Mouse (Mus musculus): ENCODE results near the gene Cbln3. TPM values are rescaled to one million over a fixed set of nuclear protein-coding genes. Genes with fewer than 3 reads are reported as not detected.

Cbln3 gene
- polyA plus RNA-seq, 1 experiment from 2014 or later, result 0.16 TPM

DNA sequence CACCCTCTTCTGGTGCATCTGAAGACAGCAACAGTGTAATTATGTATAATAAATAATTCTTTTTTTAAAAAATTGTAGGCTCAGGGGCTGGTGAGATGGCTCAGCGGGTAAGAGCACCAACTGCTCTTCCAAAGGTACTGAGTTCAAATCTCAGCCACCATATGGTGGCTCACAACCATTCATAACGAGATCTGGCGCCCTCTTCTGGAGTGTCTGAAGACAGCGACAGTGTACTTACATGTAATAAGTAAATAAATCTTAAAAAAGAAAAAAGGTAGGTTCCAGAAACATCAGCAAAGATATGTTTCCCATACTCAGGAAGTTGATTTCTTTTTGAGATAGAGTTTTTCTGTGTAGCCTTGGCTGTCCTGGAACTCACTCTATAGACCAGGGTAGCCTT lies 41.4 kb downstream of the Cbln3 start:
- Histone ChIP-seq H3K9ac (ENCODE audit: low read depth, low read length) (no peak overlapping the region), H3K36me3 (ENCODE audit: control insufficient read depth, insufficient read depth) (no peaks in the 10 kb centered on the region), H3K4me1 (replicated peaks; ENCODE audit: control insufficient read depth, insufficient read depth, low read length) (no peaks in the 10 kb centered on the region), H3K27me3 (replicated peaks; ENCODE audit: control insufficient read depth, insufficient read depth, low read length) (no peaks in the 10 kb centered on the region), H3K4me2 (replicated peaks; ENCODE audit: low read depth) (no peak overlapping the region), H3K27ac (ENCODE audit: low read depth, low read length) (no peak overlapping the region), H3K4me3 (ENCODE audit: low read depth, low read length) (no peak overlapping the region), H3K9me3 (ENCODE audit: control insufficient read depth) (no peaks in the 10 kb centered on the region)
- ATAC-seq, result no peak
- 74% methylated on average over 4 of the region's 4 CpGs for WGBS
- peak; percentile 52 for TF ChIP-seq CTCF (IDR thresholded peaks at IDR 0.05; ENCODE audit: low read depth)

GRCm38 (mm10) chr14:55840853-55841366 lies 43.3 kb downstream of the Cbln3 start:
- Histone ChIP-seq H3K9me3 (ENCODE audit: control insufficient read depth) (no peaks in the 10 kb centered on the region), H3K9ac (ENCODE audit: low read depth, low read length) (no peak overlapping the region), H3K27me3 (replicated peaks; ENCODE audit: control insufficient read depth, insufficient read depth, low read length) (no peaks in the 10 kb centered on the region), H3K36me3 (ENCODE audit: control insufficient read depth, insufficient read depth) (no peaks in the 10 kb centered on the region), H3K4me3 (ENCODE audit: low read depth, low read length) (no peak overlapping the region), H3K27ac (ENCODE audit: low read depth, low read length) (no peak overlapping the region), H3K4me2 (replicated peaks; ENCODE audit: low read depth) (no peak overlapping the region), H3K4me1 (replicated peaks; ENCODE audit: control insufficient read depth, insufficient read depth, low read length) (no peaks in the 10 kb centered on the region)
- no peak for ATAC-seq
- no peak for TF ChIP-seq CTCF (IDR thresholded peaks at IDR 0.05; ENCODE audit: low read depth)
- 53% methylated on average over 4 of the region's 4 CpGs for WGBS

DNA sequence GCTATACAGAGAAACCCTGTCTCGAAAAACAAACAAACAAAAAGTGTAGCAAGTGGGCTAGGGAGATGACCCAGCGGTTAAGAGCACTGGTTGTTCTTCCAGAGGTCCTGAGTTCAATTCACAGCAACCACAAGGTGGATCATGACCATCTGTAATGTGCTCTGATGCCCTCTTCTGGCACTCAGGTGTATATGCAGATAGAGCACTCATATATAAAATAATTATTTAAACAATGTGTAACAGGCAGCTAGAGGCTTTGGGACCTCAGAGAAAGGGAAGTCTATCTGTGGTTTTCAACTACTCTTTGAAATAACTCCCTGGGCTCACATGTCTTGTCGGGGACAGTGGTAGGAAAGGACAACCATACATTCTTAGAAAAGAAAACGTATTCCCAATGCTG lies 45.5 kb downstream of the Cbln3 start:
- no peak for ATAC-seq
- H3K4me1 ChIP-seq (replicated peaks; ENCODE audit: control insufficient read depth, insufficient read depth, low read length), result no peaks in the 10 kb centered on the region
- H3K27me3 ChIP-seq (replicated peaks; ENCODE audit: control insufficient read depth, insufficient read depth, low read length), result no peaks in the 10 kb centered on the region
- no peaks in the 10 kb centered on the region for H3K36me3 ChIP-seq (ENCODE audit: control insufficient read depth, insufficient read depth)
- H3K4me2 ChIP-seq (replicated peaks; ENCODE audit: low read depth), result no peak overlapping the region
- no peak overlapping the region for H3K4me3 ChIP-seq (ENCODE audit: low read depth, low read length)
- TF ChIP-seq CTCF (IDR thresholded peaks at IDR 0.05; ENCODE audit: low read depth), result peak; percentile 58
- no peak overlapping the region for H3K9ac ChIP-seq (ENCODE audit: low read depth, low read length)
- no peak overlapping the region for H3K27ac ChIP-seq (ENCODE audit: low read depth, low read length)
- WGBS, result 87% methylated on average over 4 of the region's 4 CpGs
- no peaks in the 10 kb centered on the region for H3K9me3 ChIP-seq (ENCODE audit: control insufficient read depth)

- no peak for ATAC-seq
- H3K36me3 ChIP-seq (ENCODE audit: control insufficient read depth, insufficient read depth), result no peaks in the 10 kb centered on the region
- WGBS, result 92% methylated on average over 5 of the region's 5 CpGs
- no peak overlapping the region for H3K27ac ChIP-seq (ENCODE audit: low read depth, low read length)
- no peaks in the 10 kb centered on the region for H3K4me1 ChIP-seq (replicated peaks; ENCODE audit: control insufficient read depth, insufficient read depth, low read length)
- H3K4me3 ChIP-seq (ENCODE audit: low read depth, low read length), result no peak overlapping the region
- TF ChIP-seq CTCF (IDR thresholded peaks at IDR 0.05; ENCODE audit: low read depth), result no peak
- H3K9ac ChIP-seq (ENCODE audit: low read depth, low read length), result no peak overlapping the region
- H3K4me2 ChIP-seq (replicated peaks; ENCODE audit: low read depth), result no peak overlapping the region
- H3K27me3 ChIP-seq (replicated peaks; ENCODE audit: control insufficient read depth, insufficient read depth, low read length), result no peaks in the 10 kb centered on the region
- no peaks in the 10 kb centered on the region for H3K9me3 ChIP-seq (ENCODE audit: control insufficient read depth)
Observed at GRCm38 (mm10) chr14:55838312-55838711, 45.9 kb downstream of the Cbln3 start.

- peaks cover 12% of the 10 kb centered on the region; the same call in 1 of the 2 replicates for H3K36me3 ChIP-seq (ENCODE audit: control insufficient read depth, insufficient read depth)
- no peak overlapping the region for H3K27ac ChIP-seq (ENCODE audit: low read depth, low read length)
- H3K9ac ChIP-seq (ENCODE audit: low read depth, low read length), result no peak overlapping the region
- WGBS, result 79% methylated on average over 5 of the region's 5 CpGs
- H3K4me1 ChIP-seq (replicated peaks; ENCODE audit: control insufficient read depth, insufficient read depth, low read length), result no peaks in the 10 kb centered on the region
- no peak for ATAC-seq
- TF ChIP-seq CTCF (IDR thresholded peaks at IDR 0.05; ENCODE audit: low read depth), result no peak
- H3K27me3 ChIP-seq (replicated peaks; ENCODE audit: control insufficient read depth, insufficient read depth, low read length), result no peaks in the 10 kb centered on the region
- H3K4me2 ChIP-seq (replicated peaks; ENCODE audit: low read depth), result no peak overlapping the region
- no peak overlapping the region for H3K4me3 ChIP-seq (ENCODE audit: low read depth, low read length)
- H3K9me3 ChIP-seq (ENCODE audit: control insufficient read depth), result no peaks in the 10 kb centered on the region
Observed at GRCm38 (mm10) chr14:55834808-55835533, 49.2 kb downstream of the Cbln3 start.

- no peak for ATAC-seq
- no peak for TF ChIP-seq CTCF (IDR thresholded peaks at IDR 0.05; ENCODE audit: low read depth)
Observed at GRCm38 (mm10) chr14:55833126-55833525, 51.1 kb downstream of the Cbln3 start.

More at GRCm38 (mm10) chr14:55833126-55833525, 51.1 kb downstream of the Cbln3 start:
- no peaks in the 10 kb centered on the region for H3K9me3 ChIP-seq (ENCODE audit: control insufficient read depth)
- H3K36me3 ChIP-seq (ENCODE audit: control insufficient read depth, insufficient read depth), result peaks cover 12% of the 10 kb centered on the region; the same call in 1 of the 2 replicates
- H3K4me3 ChIP-seq (ENCODE audit: low read depth, low read length), result no peak overlapping the region
- WGBS, result 87% methylated on average over 4 of the region's 4 CpGs
- no peak overlapping the region for H3K27ac ChIP-seq (ENCODE audit: low read depth, low read length)
- no peaks in the 10 kb centered on the region for H3K27me3 ChIP-seq (replicated peaks; ENCODE audit: control insufficient read depth, insufficient read depth, low read length)
- no peak overlapping the region for H3K9ac ChIP-seq (ENCODE audit: low read depth, low read length)
- H3K4me1 ChIP-seq (replicated peaks; ENCODE audit: control insufficient read depth, insufficient read depth, low read length), result no peaks in the 10 kb centered on the region
- H3K4me2 ChIP-seq (replicated peaks; ENCODE audit: low read depth), result no peak overlapping the region
